Mouse (Mus musculus) midbrain, embryonic 15.5 days (tissue): Measurements from ENCODE around the gene Reln. TPM values are rescaled to one million over a fixed set of nuclear protein-coding genes. Genes with fewer than 3 reads are reported as not detected.

ENCODE experiments used
- ATAC-seq: fragments of 200-750 bp; cut with Nextera tagmentation; replicated peaks from 2 replicates; pipeline ENCODE4 v1.8.0; 2017; ENCODE audit warnings: moderate TSS enrichment
- H3K27ac ChIP-seq: fragments of 300-500 bp; sonication (generic); 2 replicates; pipeline ENCODE4 v1.5.1; 2015; ENCODE audit warnings: mild to moderate bottlenecking, inconsistent platforms
- H3K27me3 ChIP-seq: fragments of 300-500 bp; sonication (generic); replicated peaks from 2 replicates; pipeline ENCODE4 v1.6.1; 2015; ENCODE audit warnings: inconsistent platforms
- H3K36me3 ChIP-seq: fragments of 300-500 bp; sonication (generic); replicated peaks from 2 replicates; pipeline ENCODE4 v1.6.1; 2015; ENCODE audit warnings: inconsistent platforms
- H3K4me1 ChIP-seq: fragments of 300-500 bp; sonication (generic); 2 replicates; pipeline ENCODE4 v1.6.1; 2015; ENCODE audit warnings: inconsistent platforms
- H3K4me2 ChIP-seq: fragments of 300-500 bp; sonication (generic); 2 replicates; pipeline ENCODE4 v1.6.1; 2015; ENCODE audit warnings: inconsistent platforms, mild to moderate bottlenecking, moderate library complexity
- H3K4me3 ChIP-seq: fragments of 300-500 bp; sonication (generic); 2 replicates; pipeline ENCODE4 v1.5.1; 2015; ENCODE audit warnings: mild to moderate bottlenecking, inconsistent platforms
- H3K9ac ChIP-seq: fragments of 300-500 bp; sonication (generic); 2 replicates; pipeline ENCODE4 v1.6.1; 2015; ENCODE audit warnings: mild to moderate bottlenecking, inconsistent platforms
- H3K9me3 ChIP-seq: fragments of 300-500 bp; sonication (generic); 2 replicates; pipeline ENCODE4 v1.6.1; 2016; ENCODE audit warnings: inconsistent platforms
- WGBS: fragments of 180-500 bp; shearing (Covaris S2); methylation state at CpG from one replicate; pipeline ENCODE4 v1.1.7; 2015; ENCODE audit warnings: mixed read lengths; 5-methylcytosine and 5-hydroxymethylcytosine counted together
- polyA plus RNA-seq: library from polyadenylated mRNA; unstranded; fragments of >200 nt; fragmentation: Nextera tagmentation; extraction: Ambion mirVana; gene quantifications from 2 replicates; pipeline ENCODE4 v1.2.1, GENCODE M21; 2015

Reln gene
- polyA plus RNA-seq, 1 experiment from 2014 or later, result 39.2 TPM

DNA sequence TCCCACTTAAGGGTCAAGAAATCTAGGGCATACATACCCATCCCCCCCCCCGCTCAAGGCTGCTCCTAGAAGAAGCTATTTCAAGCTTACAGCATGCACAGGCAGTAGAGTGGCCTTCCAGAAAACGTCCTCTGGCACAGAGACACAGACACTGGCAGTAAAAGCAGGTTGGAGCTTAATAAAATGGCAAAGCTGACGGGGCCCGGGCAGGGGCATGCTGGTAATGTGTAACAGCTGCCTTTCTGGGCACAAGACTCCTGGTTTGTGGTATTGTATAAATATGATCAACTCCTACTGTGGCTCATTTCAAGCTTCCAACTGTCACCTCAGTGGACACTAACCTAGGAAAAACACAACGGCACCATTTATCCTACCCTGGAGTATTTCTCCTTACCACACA, 42.2 kb downstream of the Reln start:
- Histone ChIP-seq H3K4me1 (peaks cover 6% of the 10 kb centered on the region), H3K27ac (no peak overlapping the region), H3K36me3 (no peaks in the 10 kb centered on the region), H3K4me2 (no peak overlapping the region), H3K27me3 (no peaks in the 10 kb centered on the region), H3K9me3 (no peaks in the 10 kb centered on the region), H3K9ac (no peak overlapping the region), H3K4me3 (no peak overlapping the region)
- WGBS, result 80% methylated on average over 5 of the region's 5 CpGs
- no peak for ATAC-seq

DNA sequence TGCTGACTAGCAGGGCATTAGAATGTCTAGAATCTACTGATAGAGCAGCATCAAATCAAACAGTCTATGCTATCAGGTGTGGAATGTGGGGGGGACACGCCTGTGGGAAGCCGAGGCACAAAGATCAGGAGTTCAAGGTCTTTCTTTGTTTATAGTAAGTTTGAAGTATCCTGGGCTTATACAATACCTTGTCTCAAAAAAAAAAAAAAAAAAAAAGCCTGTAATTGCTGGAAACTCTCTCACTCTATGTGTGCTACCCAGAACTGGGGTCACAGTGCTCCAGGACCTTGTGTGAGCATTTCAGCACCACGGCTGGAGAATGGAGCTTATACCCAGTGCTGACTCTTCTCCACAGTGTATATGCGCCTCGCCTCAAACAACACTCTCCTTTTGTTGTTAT, 43.7 kb downstream of the Reln start:
- Histone ChIP-seq H3K36me3 (no peaks in the 10 kb centered on the region), H3K4me2 (no peak overlapping the region), H3K9ac (no peak overlapping the region), H3K27me3 (no peaks in the 10 kb centered on the region), H3K4me1 (peaks cover 10% of the 10 kb centered on the region), H3K27ac (no peak overlapping the region), H3K9me3 (no peaks in the 10 kb centered on the region), H3K4me3 (no peak overlapping the region)
- ATAC-seq, result no peak
- 93% methylated on average over 5 of the region's 5 CpGs for whole genome bisulfite sequencing

DNA sequence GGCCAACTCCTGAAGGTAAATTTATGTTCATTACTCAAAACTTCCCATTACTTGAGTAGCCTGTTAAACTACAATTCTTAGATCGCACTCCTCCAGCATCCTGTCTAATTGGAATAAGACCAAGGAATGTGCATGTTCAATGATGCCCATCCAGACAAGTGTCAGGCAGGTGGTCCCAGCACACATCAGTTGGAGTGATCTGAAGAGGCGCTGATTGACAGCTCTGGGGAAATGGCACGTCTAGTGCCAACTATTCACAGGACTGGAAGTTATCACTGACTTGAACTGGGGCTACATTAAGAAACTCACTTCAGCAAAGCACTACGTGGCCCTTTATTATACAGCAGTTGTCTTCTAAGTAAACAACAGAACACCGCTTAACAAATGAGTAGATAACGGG, 44.5 kb downstream of the Reln start:
- H3K9me3 ChIP-seq, result no peaks in the 10 kb centered on the region
- H3K36me3 ChIP-seq, result no peaks in the 10 kb centered on the region
- H3K9ac ChIP-seq, result no peak overlapping the region
- H3K27ac ChIP-seq, result no peak overlapping the region
- ATAC-seq, result no peak
- WGBS, result 85% methylated on average over 6 of the region's 6 CpGs
- no peak overlapping the region for H3K4me3 ChIP-seq
- no peak overlapping the region for H3K4me2 ChIP-seq
- peaks cover 10% of the 10 kb centered on the region for H3K4me1 ChIP-seq
- H3K27me3 ChIP-seq, result no peaks in the 10 kb centered on the region

DNA sequence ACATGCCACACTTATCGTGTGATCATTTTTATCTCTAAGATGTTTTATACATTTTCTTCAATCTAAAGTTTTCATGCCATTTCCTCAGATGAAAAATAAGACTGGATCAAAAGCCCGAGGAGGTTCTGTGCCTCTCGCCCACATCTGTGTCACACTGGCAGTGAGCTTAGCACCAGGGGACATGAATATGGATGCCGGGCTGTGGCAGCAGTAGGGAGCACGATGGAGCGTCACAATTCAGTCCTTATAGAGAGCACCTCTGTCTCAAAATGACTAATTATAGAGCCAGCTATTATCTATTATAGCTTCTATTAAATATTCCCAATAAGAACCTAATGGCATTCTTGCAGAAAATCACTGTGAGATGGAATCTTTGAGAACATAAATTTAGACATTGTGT, 49.3 kb downstream of the Reln start:
- ATAC-seq, result no peak

DNA sequence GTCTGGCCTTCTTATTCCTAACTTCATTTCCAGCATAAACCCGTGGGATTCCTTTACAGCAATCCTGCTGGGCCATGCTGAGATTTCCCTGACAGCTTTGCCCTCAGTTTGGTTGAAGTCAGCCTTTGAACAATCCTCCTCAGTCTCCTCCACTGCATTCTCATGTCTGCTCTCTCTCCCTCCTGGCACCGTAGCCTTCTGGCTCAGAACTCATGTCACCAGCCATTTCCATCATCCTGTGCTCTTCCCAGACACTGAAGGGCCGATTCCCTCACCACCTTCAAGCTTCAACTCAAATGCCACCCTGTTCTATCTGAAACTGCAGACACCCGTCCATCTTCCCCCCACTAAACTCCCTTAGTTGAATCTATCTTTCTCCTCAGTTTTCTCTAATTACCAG, 53.1 kb downstream of the Reln start:
- Histone ChIP-seq H3K4me1 (no peaks in the 10 kb centered on the region), H3K27me3 (no peaks in the 10 kb centered on the region), H3K4me2 (no peak overlapping the region), H3K36me3 (no peaks in the 10 kb centered on the region), H3K4me3 (no peak overlapping the region), H3K9ac (no peak overlapping the region), H3K9me3 (no peaks in the 10 kb centered on the region), H3K27ac (no peak overlapping the region)
- ATAC-seq, result no peak
- WGBS, result 78% methylated on average over 4 of the region's 4 CpGs

More for the DNA sequence above, 49.3 kb downstream of the Reln start:
- WGBS, result 52% methylated on average over 6 of the region's 6 CpGs
- Histone ChIP-seq H3K27me3 (no peaks in the 10 kb centered on the region), H3K9ac (no peak overlapping the region), H3K9me3 (no peaks in the 10 kb centered on the region), H3K4me1 (peaks cover 4% of the 10 kb centered on the region; the same call in 1 of the 2 replicates), H3K4me3 (no peak overlapping the region), H3K4me2 (no peak overlapping the region), H3K27ac (0 out of 2 replicates have a peak overlapping the region, but pooled peaks have one; percentile 5), H3K36me3 (no peaks in the 10 kb centered on the region)

DNA sequence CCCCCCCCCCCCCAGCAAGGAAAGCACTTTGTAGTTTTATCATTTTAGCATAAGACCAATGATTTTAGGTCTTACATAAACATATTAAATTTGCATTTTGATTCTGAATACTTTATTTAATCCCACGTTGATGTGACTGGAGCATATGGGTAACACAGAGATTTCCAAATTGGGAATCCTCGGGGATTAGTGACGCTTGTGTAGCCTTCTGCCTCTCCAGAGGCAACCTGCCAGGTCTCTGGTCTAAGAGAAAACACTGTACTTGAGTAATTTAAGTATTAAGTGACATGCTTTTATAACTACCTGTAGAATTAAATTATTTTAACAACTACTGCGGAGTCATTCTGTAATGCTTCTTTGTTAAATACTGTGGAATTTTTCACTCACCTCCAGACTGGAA, 59.1 kb downstream of the Reln start:
- peaks cover 5% of the 10 kb centered on the region for H3K4me1 ChIP-seq
- no peaks in the 10 kb centered on the region for H3K36me3 ChIP-seq
- H3K27ac ChIP-seq, result no peak overlapping the region
- no peaks in the 10 kb centered on the region for H3K9me3 ChIP-seq
- 55% methylated on average over 4 of the region's 4 CpGs for WGBS
- no peak for ATAC-seq
- no peak overlapping the region for H3K9ac ChIP-seq
- no peaks in the 10 kb centered on the region for H3K27me3 ChIP-seq
- H3K4me2 ChIP-seq, result no peak overlapping the region
- no peak overlapping the region for H3K4me3 ChIP-seq

DNA sequence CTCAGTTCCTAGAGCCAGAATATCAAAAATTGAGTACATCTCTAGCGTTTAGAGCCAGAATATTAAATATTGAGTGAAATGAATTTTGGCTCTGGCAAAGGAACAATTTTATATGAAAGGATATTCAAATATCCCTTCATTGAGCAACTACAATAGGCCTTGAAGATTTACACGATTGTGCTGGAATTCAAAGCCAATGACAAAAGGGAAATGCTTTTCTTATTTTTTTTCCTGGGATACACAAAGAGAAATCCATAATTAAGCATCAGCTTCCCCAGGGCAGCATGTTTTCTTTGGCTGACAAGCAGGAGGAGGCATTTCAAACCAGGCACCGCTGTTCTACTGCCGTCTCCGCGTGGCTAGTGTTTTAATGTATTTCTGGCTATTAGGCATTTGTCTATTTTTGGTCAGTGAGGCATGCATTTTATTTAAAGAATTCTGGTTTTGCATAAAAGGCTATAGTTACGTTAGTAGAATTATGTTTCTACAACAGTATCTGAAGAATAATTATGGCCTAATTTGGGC, 62.3 kb downstream of the Reln start:
- WGBS, result 17% methylated on average over 7 of the region's 7 CpGs
- H3K36me3 ChIP-seq, result no peaks in the 10 kb centered on the region
- H3K9me3 ChIP-seq, result no peaks in the 10 kb centered on the region
- H3K4me3 ChIP-seq, result no peak overlapping the region
- H3K27ac ChIP-seq, result peak overlapping the region; percentile 30; the same call in 1 of the 2 replicates
- no peaks in the 10 kb centered on the region for H3K27me3 ChIP-seq
- no peak overlapping the region for H3K4me2 ChIP-seq
- H3K4me1 ChIP-seq, result peaks cover 5% of the 10 kb centered on the region
- no peak overlapping the region for H3K9ac ChIP-seq
- 0 out of 2 replicates have a peak, but pooled peaks have one; percentile 55 for ATAC-seq

DNA sequence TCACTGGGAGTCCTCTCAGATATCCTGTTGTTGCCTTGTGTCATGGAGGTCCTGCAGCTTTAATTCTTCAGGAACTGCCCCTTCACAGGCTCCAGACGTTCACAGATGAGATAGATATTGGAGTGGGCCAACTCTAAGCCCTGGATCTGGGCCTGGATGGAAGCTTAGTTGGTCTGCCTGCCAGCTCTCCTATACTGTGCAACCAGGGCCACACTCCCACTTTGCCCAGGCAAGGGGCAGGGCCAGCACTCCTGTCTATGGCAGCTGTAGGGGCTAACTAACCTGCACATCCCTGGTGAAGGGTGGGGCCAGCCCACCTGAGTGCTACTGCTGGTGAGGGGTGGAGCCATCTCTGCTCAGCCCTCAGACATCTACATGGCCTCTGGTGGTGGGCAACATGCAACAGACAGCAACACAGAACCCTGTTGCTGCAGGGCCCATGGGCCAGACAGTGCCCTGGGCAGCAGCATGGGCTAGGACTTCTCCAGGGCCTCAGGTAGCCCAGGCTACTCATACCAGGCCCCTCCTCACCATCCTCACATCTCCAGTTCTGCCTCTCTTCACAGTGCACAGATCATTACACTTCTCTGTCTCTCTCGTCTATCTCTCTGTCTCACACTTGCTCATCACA, 63.9 kb downstream of the Reln start:
- H3K4me2 ChIP-seq, result no peak overlapping the region
- no peaks in the 10 kb centered on the region for H3K27me3 ChIP-seq
- whole genome bisulfite sequencing, result 78% methylated on average over 2 of the region's 2 CpGs
- H3K27ac ChIP-seq, result no peak overlapping the region
- H3K4me3 ChIP-seq, result no peak overlapping the region
- H3K9ac ChIP-seq, result no peak overlapping the region
- no peaks in the 10 kb centered on the region for H3K9me3 ChIP-seq
- peak; percentile 41; the same call in 1 of the 2 replicates for ATAC-seq
- H3K4me1 ChIP-seq, result peaks cover 5% of the 10 kb centered on the region
- H3K36me3 ChIP-seq, result no peaks in the 10 kb centered on the region

DNA sequence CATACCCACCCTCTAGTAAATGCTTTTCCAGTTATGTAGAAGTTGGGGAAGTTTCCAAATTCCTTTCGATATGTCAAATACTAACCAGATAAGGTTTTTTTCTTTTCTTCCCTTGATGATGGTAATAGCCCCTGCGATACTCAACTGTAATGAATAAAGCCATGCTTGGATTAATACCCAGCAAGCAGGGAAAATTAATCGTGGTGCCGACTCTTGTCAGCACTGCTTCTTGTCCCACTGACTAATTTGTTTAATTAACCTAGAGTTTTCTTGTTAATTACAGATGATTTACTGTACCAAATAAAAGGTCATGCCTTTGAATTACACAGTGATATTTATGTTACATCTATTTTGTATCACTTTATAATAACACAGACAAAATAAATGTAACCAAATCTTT, 65.3 kb downstream of the Reln start:
- H3K9me3 ChIP-seq, result no peaks in the 10 kb centered on the region
- H3K36me3 ChIP-seq, result no peaks in the 10 kb centered on the region
- peaks cover 5% of the 10 kb centered on the region for H3K4me1 ChIP-seq
- no peaks in the 10 kb centered on the region for H3K27me3 ChIP-seq
- no peak overlapping the region for H3K4me3 ChIP-seq
- no peak overlapping the region for H3K27ac ChIP-seq
- no peak for ATAC-seq
- H3K4me2 ChIP-seq, result no peak overlapping the region
- 90% methylated on average over 4 of the region's 4 CpGs for WGBS
- no peak overlapping the region for H3K9ac ChIP-seq

DNA sequence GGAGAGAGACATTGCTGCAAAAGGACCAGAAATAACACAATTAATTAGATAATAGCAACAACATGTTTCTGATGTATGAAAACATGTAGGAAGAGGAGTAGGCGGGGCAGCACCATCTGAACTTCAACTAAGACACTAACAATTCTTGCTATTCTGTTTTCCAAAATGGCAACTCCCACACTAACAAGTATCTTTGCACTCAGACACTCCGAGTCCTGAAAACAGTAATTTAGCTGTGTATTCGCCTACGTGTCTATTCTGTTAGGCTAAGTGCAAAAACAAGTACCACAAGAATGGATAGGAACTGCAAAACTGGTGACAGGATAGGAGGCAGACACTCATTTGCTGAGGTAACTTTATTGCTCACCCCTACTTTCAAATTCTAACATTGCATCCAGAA, 70.4 kb downstream of the Reln start:
- no peaks in the 10 kb centered on the region for H3K27me3 ChIP-seq
- no peaks in the 10 kb centered on the region for H3K9me3 ChIP-seq
- 94% methylated on average over 4 of the region's 4 CpGs for WGBS
- H3K9ac ChIP-seq, result no peak overlapping the region
- H3K4me3 ChIP-seq, result no peak overlapping the region
- no peak for ATAC-seq
- no peak overlapping the region for H3K27ac ChIP-seq
- H3K36me3 ChIP-seq, result no peaks in the 10 kb centered on the region
- H3K4me2 ChIP-seq, result no peak overlapping the region
- H3K4me1 ChIP-seq, result no peaks in the 10 kb centered on the region

DNA sequence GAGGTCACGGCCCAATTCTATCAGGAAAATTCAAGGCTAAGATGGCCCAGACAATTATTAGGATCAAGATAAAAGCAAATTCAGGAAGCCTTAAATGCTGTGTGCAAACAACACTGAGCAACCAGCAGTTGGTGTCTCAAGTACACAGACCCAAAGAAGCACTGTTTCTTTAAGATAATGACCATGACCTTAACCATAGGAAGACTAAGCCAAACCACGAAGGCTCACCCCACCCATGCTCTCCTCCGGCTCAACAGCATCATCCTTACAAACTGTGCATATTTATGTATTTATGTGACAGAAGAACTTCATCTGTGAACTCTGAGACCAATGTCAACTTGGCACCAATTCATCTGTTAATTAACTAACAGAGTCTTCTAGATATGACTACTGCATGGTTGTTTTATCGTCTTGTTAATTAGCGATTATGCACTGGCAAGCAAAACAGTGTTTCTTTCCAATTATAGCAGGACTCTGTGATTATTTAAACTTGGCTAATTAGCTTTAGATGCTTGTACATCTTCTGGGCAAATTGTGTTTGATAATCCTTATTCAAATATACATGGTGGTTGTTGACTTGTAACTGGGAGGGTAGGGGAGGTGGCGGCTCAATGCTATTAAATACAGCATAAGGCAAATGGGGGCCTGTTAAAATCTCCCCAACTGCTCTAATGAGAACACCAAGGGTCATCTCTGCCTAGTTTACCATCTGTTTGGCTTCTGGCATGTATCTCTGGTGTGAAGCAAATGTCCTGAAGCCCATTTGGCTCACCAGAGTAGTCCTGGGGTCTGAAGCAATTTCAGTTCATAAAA, 77.8 kb downstream of the Reln start:
- Histone ChIP-seq H3K27me3 (no peaks in the 10 kb centered on the region), H3K27ac (no peak overlapping the region), H3K4me2 (no peak overlapping the region), H3K36me3 (no peaks in the 10 kb centered on the region), H3K9ac (no peak overlapping the region), H3K4me1 (no peaks in the 10 kb centered on the region), H3K4me3 (no peak overlapping the region), H3K9me3 (no peaks in the 10 kb centered on the region)
- WGBS, result 69% methylated on average over 6 of the region's 6 CpGs
- no peak for ATAC-seq

DNA sequence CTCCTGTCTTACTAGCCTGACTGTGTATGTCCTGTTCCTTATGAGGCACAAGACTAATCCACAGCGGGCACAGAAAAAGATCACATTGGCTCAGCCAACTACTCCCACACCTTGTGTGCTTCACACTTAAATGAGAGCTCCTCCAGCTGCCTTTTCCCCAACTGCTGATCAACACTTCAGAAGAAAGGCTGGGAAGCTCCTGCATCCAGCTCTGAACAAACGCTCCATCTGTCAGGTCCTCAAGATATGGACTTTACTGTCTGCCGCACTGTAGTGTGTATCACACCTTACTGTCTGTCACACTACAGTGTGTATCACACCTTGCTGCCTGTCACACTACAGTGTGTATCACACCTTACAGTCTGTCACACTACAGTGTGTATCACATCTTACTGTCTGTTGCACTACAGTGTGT, 82.1 kb downstream of the Reln start:
- H3K4me3 ChIP-seq, result no peak overlapping the region
- H3K9ac ChIP-seq, result no peak overlapping the region
- H3K27ac ChIP-seq, result no peak overlapping the region
- H3K27me3 ChIP-seq, result no peaks in the 10 kb centered on the region
- ATAC-seq, result no peak
- 87% methylated on average over 3 of the region's 3 CpGs for WGBS
- no peaks in the 10 kb centered on the region for H3K36me3 ChIP-seq
- H3K4me2 ChIP-seq, result no peak overlapping the region
- H3K9me3 ChIP-seq, result no peaks in the 10 kb centered on the region
- H3K4me1 ChIP-seq, result no peaks in the 10 kb centered on the region
